Mouse (Mus musculus) CH12.LX (cell line): ENCODE data around the gene Fcer1g. TPM values are rescaled to one million over a fixed set of nuclear protein-coding genes. Genes with fewer than 3 reads are reported as not detected.

Experiments
- DNase-seq: peaks from one replicate; pipeline ENCODE4 v3.0.0-alpha.2; 2013; ENCODE audit errors: extremely low read depth
- H3K27ac ChIP-seq: 2 replicates; pipeline ENCODE4 v1.5.1; 2012; ENCODE audit warnings: low read depth, mild to moderate bottlenecking, control low read depth, moderate library complexity; ENCODE audit not compliant: insufficient read depth
- H3K27me3 ChIP-seq: replicated peaks from 2 replicates; pipeline ENCODE3; 2012; ENCODE audit warnings: inconsistent platforms
- H3K36me3 ChIP-seq, 2 experiments: replicated peaks in 1 of 2; 2 replicates each; pipeline versions ENCODE3 to v1.6.1; 2012; ENCODE audit warnings: inconsistent platforms in 1 of 2, low read length in 1 of 2, mild to moderate bottlenecking in 1 of 2, mixed read lengths in 1 of 2, moderate library complexity in 1 of 2; ENCODE audit not compliant: control insufficient read depth in 1 of 2, insufficient read depth in 1 of 2
- H3K4me1 ChIP-seq, 2 experiments: 2 replicates each; pipeline ENCODE4 v1.6.1; 2012; ENCODE audit warnings: inconsistent platforms in 1 of 2, moderate library complexity in 1 of 2; ENCODE audit not compliant: insufficient read depth in 2 of 2, control insufficient read depth in 1 of 2
- H3K4me2 ChIP-seq: 2 replicates; pipeline ENCODE4 v1.6.1; 2012; ENCODE audit warnings: low read depth, mild to moderate bottlenecking, control low read depth; ENCODE audit not compliant: poor library complexity, insufficient read depth, severe bottlenecking
- H3K4me3 ChIP-seq, 3 experiments: fragments of 150-350 bp in 1 of 3; sonication (generic) in 1 of 3; replicated peaks in 1 of 3; 2 replicates each; pipeline versions ENCODE3 to v1.5.1; 2011 to 2012; ENCODE audit warnings: low read depth in 2 of 3, low read length in 2 of 3, mild to moderate bottlenecking in 2 of 3, moderate library complexity in 2 of 3, control low read depth in 1 of 3, improper control_type of control experiment in 1 of 3, inconsistent platforms in 1 of 3, mixed read lengths in 1 of 3; ENCODE audit not compliant: poor library complexity in 1 of 3
- H3K79me2 ChIP-seq: replicated peaks from 2 replicates; pipeline ENCODE4 v1.6.1; 2012; ENCODE audit warnings: mild to moderate bottlenecking, moderate library complexity; ENCODE audit not compliant: control insufficient read depth, poor library complexity, insufficient read depth, severe bottlenecking; ENCODE audit errors: extremely low read depth
- H3K9ac ChIP-seq: 2 replicates; pipeline ENCODE4 v1.6.1; 2012; ENCODE audit warnings: low read depth, mild to moderate bottlenecking, control low read depth, moderate library complexity; ENCODE audit not compliant: insufficient read depth
- H3K9me3 ChIP-seq: replicated peaks from 2 replicates; pipeline ENCODE3; 2012; ENCODE audit warnings: low read length, inconsistent platforms, mixed read lengths
- CHD2 ChIP-seq: IDR thresholded peaks from 2 replicates; pipeline ENCODE4 v1.6.1; 2011; ENCODE audit warnings: low read length, improper control_type of control experiment
- CTCF ChIP-seq, 2 experiments: IDR thresholded peaks in 1 of 2; conservative IDR thresholded peaks in 1 of 2; 2 replicates each; pipeline ENCODE4 v1.5.1; 2011 to 2012; ENCODE audit warnings: low read depth in 2 of 2, low read length in 2 of 2, improper control_type of control experiment in 1 of 2, inconsistent platforms in 1 of 2, mild to moderate bottlenecking in 1 of 2, moderate library complexity in 1 of 2
- E2F4 ChIP-seq: IDR thresholded peaks from 2 replicates; pipeline ENCODE4 v1.6.1; 2011; ENCODE audit warnings: low read depth, low read length, improper control_type of control experiment; ENCODE audit not compliant: insufficient replicate concordance
- GABPA ChIP-seq: IDR thresholded peaks from 2 replicates; pipeline ENCODE4 v1.6.1; 2012; ENCODE audit warnings: low read depth, low read length, improper control_type of control experiment, inconsistent platforms; ENCODE audit not compliant: insufficient replicate concordance
- HCFC1 ChIP-seq: IDR thresholded peaks from 2 replicates; pipeline ENCODE4 v1.6.1; 2012; ENCODE audit warnings: low read depth, mild to moderate bottlenecking, inconsistent platforms, low read length, improper control_type of control experiment
- JUND ChIP-seq: conservative IDR thresholded peaks from 2 replicates; pipeline ENCODE4 v1.6.1; 2011; ENCODE audit warnings: low read depth, low read length, improper control_type of control experiment
- KAT2A ChIP-seq: IDR thresholded peaks from 2 replicates; pipeline ENCODE4 v1.6.1; 2012; ENCODE audit warnings: low read length, improper control_type of control experiment, inconsistent platforms; ENCODE audit not compliant: insufficient replicate concordance
- MEF2A ChIP-seq: IDR thresholded peaks from 2 replicates; pipeline ENCODE4 v1.6.1; 2014; ENCODE audit warnings: low read depth, mild to moderate bottlenecking, inconsistent platforms, low read length, improper control_type of control experiment, borderline replicate concordance
- MXI1 ChIP-seq: IDR thresholded peaks from 2 replicates; pipeline ENCODE4 v1.6.1; 2011; ENCODE audit warnings: mild to moderate bottlenecking, low read depth, low read length, improper control_type of control experiment
- POLR2A ChIP-seq: IDR thresholded peaks from 2 replicates; pipeline ENCODE4 v1.6.1; 2011; ENCODE audit warnings: low read depth, mild to moderate bottlenecking, improper control_type of control experiment, low read length
- POLR2AphosphoS2 ChIP-seq: IDR thresholded peaks from 2 replicates; pipeline ENCODE4 v1.6.1; 2011; ENCODE audit warnings: low read depth, low read length, improper control_type of control experiment
- SMC3 ChIP-seq: IDR thresholded peaks from 2 replicates; pipeline ENCODE4 v1.6.1; 2011; ENCODE audit warnings: low read depth, low read length, improper control_type of control experiment
- TBP ChIP-seq: conservative IDR thresholded peaks from 2 replicates; pipeline ENCODE4 v1.6.1; 2011; ENCODE audit warnings: low read depth, low read length, improper control_type of control experiment
- TCF12 ChIP-seq: IDR thresholded peaks from 2 replicates; pipeline ENCODE4 v1.6.1; 2014; ENCODE audit warnings: low read depth, mild to moderate bottlenecking, inconsistent platforms, low read length, improper control_type of control experiment
- ZC3H11A ChIP-seq: IDR thresholded peaks from 2 replicates; pipeline ENCODE4 v1.6.1; 2012; ENCODE audit warnings: low read depth, mild to moderate bottlenecking, inconsistent platforms, low read length, improper control_type of control experiment
- ZKSCAN1 ChIP-seq: IDR thresholded peaks from 2 replicates; pipeline ENCODE4 v1.6.1; 2012; ENCODE audit warnings: low read depth, inconsistent platforms, low read length, improper control_type of control experiment, borderline replicate concordance
- ZMIZ1 ChIP-seq: IDR thresholded peaks from 2 replicates; pipeline ENCODE4 v1.6.1; 2012; ENCODE audit warnings: low read depth, mild to moderate bottlenecking, inconsistent platforms, low read length, improper control_type of control experiment
- dilution Hi-C: fragments of 300-500 bp; cut with MboI; formaldehyde crosslinking; loops from 2 replicates; pipeline ENCODE4 v1.14.3; 2020; ENCODE audit warnings: low sequenced_read_pairs; ENCODE audit not compliant: extremely low pct_unique_long_range_greater_than_20kb, extremely low pct_ligation_motif_present
- in situ Hi-C: fragments of 300-500 bp; cut with MboI; formaldehyde crosslinking; loops from 3 replicates; pipeline ENCODE4 v1.14.3; 2019; ENCODE audit warnings: low sequenced_read_pairs, low pct_ligation_motif_present, low pct_unique_long_range_greater_than_20kb, mixed read lengths
- polyA plus RNA-seq: library from polyadenylated mRNA; unstranded; fragments of >175 nt; gene quantifications from 2 replicates; pipeline ENCODE4 v1.2.1, GENCODE M21; 2012; ENCODE audit warnings: low read depth; ENCODE audit not compliant: insufficient read length
- total RNA-seq, 2 experiments: library from RNA; depleted of rRNA; stranded (reverse); fragments of 300-350 nt in 1 of 2; fragments of >200 nt in 1 of 2; gene quantifications; 2 replicates each; pipeline ENCODE4 v1.2.3; 2012 to 2014

Fcer1g gene
- total and polyA plus RNA-seq, 3 experiments: 10.1 to 51.2 (median 31.3) TPM

- DNase-seq: no peak
- peaks cover 48% of the 10 kb centered on the region for H3K27me3 ChIP-seq
- dilution Hi-C loops: no loop called here
- H3K9ac ChIP-seq: no peak overlapping the region
- H3K4me1 ChIP-seq: peaks cover 0 to 8% of the 10 kb centered on the region in 2 experiments; a peak in 1 of 4 replicates
- in situ Hi-C loops: no loop called here
- peaks cover 3% of the 10 kb centered on the region for H3K9me3 ChIP-seq
- peak; percentile 11; the same call in 1 of the 2 replicates for TF ChIP-seq SMC3
- no peak for TF ChIP-seq MXI1
- no peaks in the 10 kb centered on the region for H3K36me3 ChIP-seq
- no peak overlapping the region for H3K27ac ChIP-seq
- no peaks in the 10 kb centered on the region for H3K79me2 ChIP-seq
- no peak overlapping the region for H3K4me3 ChIP-seq
- H3K4me2 ChIP-seq: no peak overlapping the region
Observed at GRCm38 (mm10) chr1:171256095-171256818, 22.1 kb upstream of the Fcer1g start.

GRCm38 (mm10) chr1:171252415-171252814 is 18.2 kb upstream of the Fcer1g start:
- no peak overlapping the region for H3K27ac ChIP-seq
- H3K9me3 ChIP-seq: peaks cover 3% of the 10 kb centered on the region
- H3K4me3 ChIP-seq: no peak overlapping the region
- no peak overlapping the region for H3K9ac ChIP-seq
- H3K4me2 ChIP-seq: no peak overlapping the region
- no peaks in the 10 kb centered on the region for H3K36me3 ChIP-seq
- H3K79me2 ChIP-seq: no peaks in the 10 kb centered on the region
- TF ChIP-seq MEF2A (no peak), CHD2 (no peak), GABPA (no peak), ZC3H11A (no peak), TCF12 (no peak), TBP (no peak), POLR2A (no peak)
- DNase-seq: no peak
- dilution Hi-C loops (no loop called here), in situ Hi-C loops (loop anchor here (5.0 kb wide), 1 partner anchor 35 kb away; no protein-coding TSS in a partner anchor)
- H3K27me3 ChIP-seq: peaks cover 20% of the 10 kb centered on the region
- peaks cover 17 to 34% of the 10 kb centered on the region in 2 experiments for H3K4me1 ChIP-seq

GRCm38 (mm10) chr1:171251594-171252324 is 17.6 kb upstream of the Fcer1g start:
- Histone ChIP-seq H3K36me3 (no peaks in the 10 kb centered on the region), H3K79me2 (peaks cover under 1% of the 10 kb centered on the region), H3K4me3 (no peak overlapping the region), H3K4me1 (peaks cover 17 to 34% of the 10 kb centered on the region in 2 experiments), H3K27ac (no peak overlapping the region), H3K4me2 (no peak overlapping the region), H3K9ac (no peak overlapping the region), H3K27me3 (peaks cover 20% of the 10 kb centered on the region), H3K9me3 (peaks cover 3% of the 10 kb centered on the region)
- dilution Hi-C loops: no loop called here
- in situ Hi-C loops: loop anchor here (5.0 kb wide), 1 partner anchor 34 kb away; no protein-coding TSS in a partner anchor
- TF ChIP-seq E2F4 (no peak), MXI1 (no peak), HCFC1 (no peak), ZKSCAN1 (no peak), JUND (no peak), MEF2A (no peak), GABPA (no peak), ZMIZ1 (no peak), CTCF (conservative IDR thresholded peaks at IDR 0.05 in 1 of 2, IDR thresholded peaks at IDR 0.05 in 1 of 2; ENCODE audit: low read depth in 2 of 2, low read length in 2 of 2) (no peak), POLR2AphosphoS2 (no peak), TCF12 (no peak), KAT2A (no peak)
- DNase-seq: no peak
